Mouse (Mus musculus) left cerebral cortex, postnatal 4 days (tissue): Measurements from ENCODE around the gene Olfr460. TPM values are rescaled to one million over a fixed set of nuclear protein-coding genes. Genes with fewer than 3 reads are reported as not detected.
A peak's percentile ranks its signal among the peaks of the same experiment; 100 is the strongest.
"Not testable (repeated sequence)": the region's sequence is repeated elsewhere in the genome, so short reads cannot be mapped to it uniquely, and the experiment has no call there.

Experiments used
- DNase-seq: peaks from one replicate; pipeline ENCODE4 v3.0.0-alpha.2; 2022
- intact Hi-C: fragments of 180-260 bp; cut with DNase I; formaldehyde crosslinking; loops from one replicate; pipeline ENCODE4 v1.15.1; 2025
- total RNA-seq, 2 experiments: library from RNA; stranded (reverse); gene quantifications; 2 replicates each; pipeline ENCODE4 v1.2.3; 2021

The Olfr460 gene
- total RNA-seq = not detected

GRCm38 (mm10) chr6:40569187-40569586 is at the start of gene Olfr460:
TSS of gene Olfr460 (plus strand) at chr6:40569487.
- intact Hi-C loops = no loop called here
- DNase-seq = no peak

- DNase-seq = no peak
- intact Hi-C loops = no loop called here
Measured at GRCm38 (mm10) chr6:40544690-40545089, 24.6 kb upstream of the Olfr460 start.

- intact Hi-C loops = no loop called here
- no peak for DNase-seq
Measured at GRCm38 (mm10) chr6:40554950-40555349, 14.3 kb upstream of the Olfr460 start, which contains the start of gene Olfr461. TSS of gene Olfr461 (minus strand) at chr6:40555050.

DNA sequence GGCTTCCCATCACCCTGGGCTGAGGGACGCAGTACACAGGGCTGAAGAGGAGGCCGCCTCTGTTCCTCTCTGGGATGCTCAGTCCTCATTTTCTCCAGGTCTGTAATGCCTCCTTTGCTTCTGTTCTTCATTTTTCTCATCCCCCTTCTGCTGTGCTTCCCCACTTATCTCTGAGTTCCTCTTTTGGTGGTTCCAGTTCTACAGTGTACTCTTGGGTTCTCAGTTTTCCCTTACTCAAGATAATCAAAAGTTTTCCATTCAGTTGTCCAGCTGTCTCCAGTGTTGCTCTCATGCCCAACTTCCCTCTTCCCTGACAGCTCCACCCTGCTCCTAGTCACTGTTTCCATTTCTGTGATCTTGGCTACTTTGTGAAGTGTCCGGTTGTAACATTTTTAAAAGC is 4.3 kb downstream of the Olfr460 start:
- no peak for DNase-seq
- intact Hi-C loops = no loop called here

DNA sequence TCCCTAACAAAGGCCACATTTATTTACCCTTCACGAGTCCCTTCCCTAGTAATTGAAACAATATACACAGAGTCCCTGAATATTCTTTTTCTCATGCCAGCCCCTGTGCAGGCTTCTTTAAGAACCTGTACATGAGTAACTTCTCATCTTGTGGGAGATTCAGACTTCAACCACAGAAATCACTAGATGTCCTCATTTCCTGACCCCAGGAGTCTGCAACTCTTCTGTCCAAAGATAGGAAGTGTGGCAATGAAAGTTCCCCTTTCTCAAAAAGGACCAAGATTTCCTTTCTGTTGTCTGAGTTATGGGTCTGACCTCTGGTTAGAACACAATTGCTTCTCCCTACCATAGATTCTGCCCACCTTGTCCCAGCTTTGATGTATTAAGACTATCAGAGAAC is 7.0 kb downstream of the Olfr460 start:
- intact Hi-C loops = no loop called here
- DNase-seq = no peak

DNA sequence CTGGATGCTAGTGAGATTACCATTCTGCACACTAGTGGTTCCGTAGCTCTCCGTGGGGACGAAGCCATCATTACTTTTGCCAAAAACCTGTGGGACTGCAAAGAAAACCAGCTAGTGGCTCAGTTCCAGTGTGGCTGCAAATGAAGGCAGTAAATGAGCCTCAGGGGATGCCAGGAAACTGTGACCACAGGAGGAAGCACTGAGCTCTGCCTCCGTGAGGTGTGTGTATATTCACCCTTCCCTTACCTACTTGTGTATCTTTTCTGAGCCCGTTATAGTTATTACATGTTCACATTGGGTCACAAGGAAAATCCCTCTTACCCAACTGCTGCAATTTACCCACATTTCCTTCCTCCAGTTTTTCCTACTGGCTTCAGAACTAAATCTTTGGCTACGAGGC is 15.0 kb downstream of the Olfr460 start:
- intact Hi-C loops = no loop called here
- DNase-seq = no peak

GRCm38 (mm10) chr6:40585645-40586044 is 16.4 kb downstream of the Olfr460 start, which contains the start of gene Clec5a:
TSS of gene Clec5a (minus strand) at chr6:40585821.
- intact Hi-C loops = no loop called here

GRCm38 (mm10) chr6:40588346-40588745 is 19.1 kb downstream of the Olfr460 start:
- no peak for DNase-seq
- intact Hi-C loops = no loop called here

More at GRCm38 (mm10) chr6:40585645-40586044, 16.4 kb downstream of the Olfr460 start, which contains the start of gene Clec5a:
- DNase-seq = no peak

DNA sequence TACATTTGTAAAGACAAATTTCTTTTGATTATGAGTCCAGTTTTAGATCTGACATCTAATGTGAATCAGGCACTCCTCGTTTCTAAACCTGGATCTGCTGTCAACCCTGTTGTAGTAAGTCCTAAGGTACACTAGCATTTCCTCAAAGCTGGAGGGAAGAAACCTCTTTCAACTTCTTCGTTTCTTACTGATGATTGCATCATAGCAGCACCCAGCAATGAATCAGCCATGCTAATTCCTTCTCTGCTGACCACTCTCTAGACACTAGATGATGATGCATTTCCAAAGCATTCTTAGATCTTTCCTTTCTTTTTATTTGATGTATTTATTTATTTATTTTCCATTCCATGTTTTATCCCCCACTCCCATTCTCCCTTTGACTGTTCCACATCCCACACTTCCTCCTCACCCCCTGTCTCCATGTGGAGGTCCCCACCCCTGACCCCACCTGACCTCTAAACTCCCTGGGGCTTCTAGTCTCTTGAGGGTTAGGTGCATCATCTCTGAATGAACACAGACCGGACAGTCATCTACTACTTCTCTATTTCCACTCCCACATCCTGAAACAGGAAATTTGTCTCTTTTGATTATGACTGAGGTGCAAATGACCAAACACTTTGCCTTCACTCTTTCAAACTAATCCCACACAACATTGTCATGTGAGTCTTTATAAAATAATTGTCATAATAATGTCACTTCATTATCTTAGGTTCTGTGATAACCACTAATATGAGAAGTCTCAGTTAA is 25.7 kb downstream of the Olfr460 start:
- intact Hi-C loops = no loop called here
- no peak for DNase-seq

- DNase-seq = not testable (repeated sequence)
Measured at GRCm38 (mm10) chr6:40598546-40598945, 29.3 kb downstream of the Olfr460 start.

DNA sequence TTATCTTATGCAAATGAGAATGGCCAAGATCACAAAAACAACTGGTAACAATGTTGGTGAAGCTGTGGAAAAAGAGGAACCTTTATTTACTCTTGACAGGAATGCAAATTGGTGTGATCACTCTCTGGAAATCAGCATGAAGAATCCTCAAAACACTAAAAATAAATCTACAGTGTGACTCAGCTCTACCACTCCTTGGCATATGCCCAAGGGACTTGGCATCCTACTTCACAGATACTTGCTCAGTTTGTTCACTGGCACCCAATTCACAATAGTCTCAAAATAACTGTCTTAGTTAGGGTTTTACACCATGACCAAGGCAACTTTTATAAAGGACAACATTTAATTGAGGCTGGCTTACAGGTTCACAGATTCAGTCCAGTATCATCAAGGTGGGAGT is 38.1 kb downstream of the Olfr460 start:
- peak; percentile 15 for DNase-seq

More at GRCm38 (mm10) chr6:40598546-40598945, 29.3 kb downstream of the Olfr460 start:
- intact Hi-C loops = not testable (repeated sequence)

GRCm38 (mm10) chr6:40610244-40610643 is 41.0 kb downstream of the Olfr460 start:
- intact Hi-C loops = loop anchor here (10.0 kb wide), 1 partner anchor 235 kb away; no protein-coding TSS in a partner anchor
- peak; percentile 9 for DNase-seq

More for the DNA sequence above, 38.1 kb downstream of the Olfr460 start:
- intact Hi-C loops = no loop called here

DNA sequence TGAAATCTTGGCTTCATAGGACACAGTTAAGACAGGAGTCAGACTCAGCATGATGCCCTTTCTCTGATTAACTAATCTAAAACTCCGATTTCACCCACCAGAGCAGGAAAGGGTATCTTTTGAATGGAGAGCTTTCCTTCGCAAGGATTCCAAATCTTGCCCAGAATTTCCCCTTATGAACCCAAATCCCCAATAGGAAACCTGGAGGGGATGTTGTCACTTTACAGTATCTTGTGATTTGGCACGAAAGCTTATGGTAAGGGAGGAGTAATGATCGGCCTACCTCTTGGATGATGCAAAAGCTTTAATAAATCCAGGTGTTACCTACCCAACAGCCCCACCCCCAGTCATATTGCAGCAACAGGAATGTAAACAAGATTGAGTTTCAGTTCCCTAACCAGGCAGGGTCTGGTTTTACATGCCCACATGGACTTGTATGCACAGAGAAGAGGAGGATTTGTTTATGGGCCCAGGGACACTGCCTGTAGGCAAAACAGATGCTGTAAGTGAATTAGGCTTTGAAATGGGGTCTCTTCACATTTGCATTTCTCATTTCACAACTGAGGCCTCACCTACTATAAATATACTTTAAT is 44.1 kb downstream of the Olfr460 start, which contains the start of gene Tas2r138:
Tas2r138 (minus strand) TSS at position 51 of the 593 bp plus-strand sequence.
- intact Hi-C loops = loop anchor here (10.0 kb wide), 1 partner anchor 231 kb away; no protein-coding TSS in a partner anchor

DNA sequence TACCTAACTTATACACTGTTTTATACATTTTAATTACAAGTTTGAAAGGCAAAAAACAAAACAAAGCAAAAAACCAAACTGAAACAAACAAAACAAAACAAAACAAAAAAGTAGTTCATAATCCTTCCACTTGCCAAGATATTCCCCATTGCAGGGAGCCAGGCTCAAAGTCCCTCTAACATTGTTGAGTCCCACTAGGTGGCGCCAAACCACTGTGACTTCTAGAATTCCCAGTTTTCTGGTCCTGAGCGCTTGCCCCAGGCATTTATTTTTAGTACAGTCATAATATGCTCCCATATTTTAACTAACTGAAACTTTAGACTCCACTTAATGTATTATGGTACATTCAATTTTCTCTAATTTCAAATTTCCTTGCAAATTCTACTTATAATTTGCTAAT is 48.7 kb downstream of the Olfr460 start:
- intact Hi-C loops = loop anchor here (2.0 to 10.0 kb wide), 2 partner anchors 71 to 227 kb away; no protein-coding TSS in a partner anchor
- DNase-seq = peak; percentile 74

More for the DNA sequence above, 44.1 kb downstream of the Olfr460 start, which contains the start of gene Tas2r138:
- DNase-seq = no peak

Other genes with a start within 250 kb of the Olfr460 start
- gene Agk, start 244.3 kb upstream of the Olfr460 start, total RNA-seq = 10 to 100 TPM; 65.5 to 72.8 TPM
- 10 to 100 TPM; 26.5 to 27.7 TPM for gene E330009J07Rik, start 133.4 kb upstream of the Olfr460 start, total RNA-seq
- gene Wee2, start 130.4 kb upstream of the Olfr460 start, total RNA-seq = not detected
- 10 to 100 TPM; 38.1 to 38.2 TPM for gene Ssbp1, start 98.1 kb upstream of the Olfr460 start, total RNA-seq
- gene Tas2r137, start 78.3 kb upstream of the Olfr460 start, total RNA-seq = under 1 TPM; 0.34 to 0.36 TPM
- gene Tas2r108, start 76.0 kb upstream of the Olfr460 start, total RNA-seq = not detected
- gene Prss37, start 50.0 kb upstream of the Olfr460 start, total RNA-seq = not detected
- gene Olfr461, start 14.4 kb upstream of the Olfr460 start, total RNA-seq = not detected
- gene Clec5a, start 16.3 kb downstream of the Olfr460 start, total RNA-seq = under 1 TPM; 0.44 to 0.50 TPM
- gene Tas2r138, start 43.8 kb downstream of the Olfr460 start, total RNA-seq = not detected
- gene Mgam, start 59.3 kb downstream of the Olfr460 start, total RNA-seq = under 1 TPM; 0.18 to 0.28 TPM